Mouse (Mus musculus): ENCODE measurements at regions not wholly inside any gene's neighbourhood (a gene's known extent, or its start where the extent isn't known, plus 50 kb on each side); places are given as distances from the start of the nearest gene placed in this dataset.
A peak's percentile ranks its signal among the peaks of the same experiment; 100 is the strongest.

DNA sequence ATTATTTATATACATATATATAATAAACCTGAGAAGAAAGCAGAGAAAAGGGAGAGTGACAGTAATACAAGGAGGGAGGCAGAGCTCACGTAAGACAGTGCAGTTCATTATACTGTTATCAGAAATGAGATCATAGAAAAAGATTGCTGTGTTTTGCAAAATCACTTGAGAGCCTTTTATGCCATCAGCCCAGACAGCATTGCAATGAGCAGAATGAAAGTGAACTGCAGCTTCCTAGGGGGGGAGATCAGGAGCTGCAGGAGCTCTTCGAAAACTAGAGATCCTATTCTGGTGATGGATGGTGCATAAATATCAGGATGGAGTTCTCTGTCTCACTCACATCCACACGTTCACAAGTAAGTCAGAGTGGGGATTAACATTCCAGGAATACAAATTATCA, 401.6 kb upstream of the Tmprss15 start:
- H3K36me3 ChIP-seq (ENCODE audit: control insufficient read depth, insufficient read depth) = no peaks in the 10 kb centered on the region
- ATAC-seq = peak; percentile 59; the same call in 1 of the 2 replicates
- 42% methylated on average over 3 of the region's 3 CpGs for WGBS

DNA sequence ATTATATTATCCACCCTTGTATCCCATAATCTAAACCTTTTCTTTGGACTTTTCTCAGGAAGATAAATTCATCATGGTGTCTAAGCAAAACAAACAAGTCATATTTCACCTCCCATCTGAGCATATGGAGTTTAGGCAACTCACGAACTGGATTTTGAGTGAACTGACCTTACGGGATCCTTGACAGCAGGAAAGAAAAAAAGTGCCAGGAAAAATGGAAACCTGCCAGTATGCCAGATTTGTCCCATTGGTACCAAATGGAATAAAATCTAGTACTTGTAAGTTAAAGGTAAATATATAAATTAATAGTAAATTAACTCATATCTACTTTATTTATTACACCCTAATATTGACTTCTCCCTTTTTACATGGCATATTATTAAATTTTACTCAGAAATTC, 360.0 kb upstream of the Tmprss15 start:
- H3K9ac ChIP-seq (replicated peaks; ENCODE audit: low read depth, low read length) = no peak overlapping the region
- H3K9me3 ChIP-seq (ENCODE audit: control insufficient read depth, low read length) = no peaks in the 10 kb centered on the region
- H3K4me2 ChIP-seq (ENCODE audit: low read length) = no peak overlapping the region
- ATAC-seq = no peak
- no peaks in the 10 kb centered on the region for H3K36me3 ChIP-seq (ENCODE audit: control insufficient read depth, insufficient read depth)
- no peak overlapping the region for H3K4me3 ChIP-seq (replicated peaks; ENCODE audit: low read length)
- no peaks in the 10 kb centered on the region for H3K27me3 ChIP-seq (replicated peaks; ENCODE audit: control insufficient read depth, insufficient read depth, low read length)
- H3K4me1 ChIP-seq (replicated peaks; ENCODE audit: control insufficient read depth, insufficient read depth, low read length) = no peaks in the 10 kb centered on the region
- 67% methylated on average over 2 of the region's 2 CpGs for WGBS
- H3K27ac ChIP-seq (ENCODE audit: low read length) = no peak overlapping the region

More for the DNA sequence above, 401.6 kb upstream of the Tmprss15 start:
- Histone ChIP-seq H3K9me3 (ENCODE audit: control insufficient read depth, low read length) (no peaks in the 10 kb centered on the region), H3K4me3 (replicated peaks; ENCODE audit: low read length) (no peak overlapping the region), H3K4me2 (ENCODE audit: low read length) (no peak overlapping the region), H3K27me3 (replicated peaks; ENCODE audit: control insufficient read depth, insufficient read depth, low read length) (no peaks in the 10 kb centered on the region), H3K9ac (replicated peaks; ENCODE audit: low read depth, low read length) (no peak overlapping the region), H3K4me1 (replicated peaks; ENCODE audit: control insufficient read depth, insufficient read depth, low read length) (no peaks in the 10 kb centered on the region), H3K27ac (ENCODE audit: low read length) (no peak overlapping the region)

DNA sequence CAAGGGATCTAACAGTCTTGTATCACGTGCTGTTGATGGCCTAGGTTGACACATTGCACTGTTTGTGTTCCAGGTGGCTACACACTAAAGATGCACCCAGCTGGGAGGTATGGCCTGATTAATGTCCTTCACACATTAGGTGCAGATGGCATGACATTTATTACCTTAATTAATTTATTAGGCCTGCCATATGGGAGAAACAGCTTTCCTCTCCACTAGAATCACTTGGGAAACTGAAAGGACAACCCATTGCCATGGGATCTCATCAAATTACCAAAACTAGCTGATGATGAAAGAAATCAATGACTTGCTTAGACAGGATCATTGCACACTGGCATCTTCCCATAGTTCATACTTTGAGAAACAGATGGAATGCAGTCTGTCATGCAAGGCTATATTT, 358.8 kb upstream of the Tmprss15 start:
- 26% methylated on average over 1 of the region's 1 CpGs for WGBS

DNA sequence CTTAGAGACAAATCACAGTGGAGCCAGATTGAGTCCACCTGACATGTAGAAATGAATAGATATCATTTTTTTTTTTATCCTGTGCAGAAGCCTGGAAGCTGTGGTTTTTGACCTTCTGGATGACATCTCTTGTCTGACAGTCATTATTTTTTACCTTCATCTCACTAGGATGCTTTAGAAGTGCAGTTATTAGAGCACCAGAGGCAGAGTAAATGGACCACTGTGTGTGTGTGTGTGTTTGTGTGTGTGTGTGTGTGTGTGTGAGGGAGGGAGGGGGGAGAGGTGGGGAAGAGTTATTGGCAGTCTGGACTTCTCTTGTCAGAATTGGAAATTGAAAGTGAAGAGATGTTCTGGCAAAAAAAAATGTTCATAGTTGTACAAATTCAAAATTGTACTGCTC, 316.5 kb upstream of the Tmprss15 start:
- H3K4me2 ChIP-seq (ENCODE audit: low read length) = no peak overlapping the region
- no peaks in the 10 kb centered on the region for H3K9me3 ChIP-seq (ENCODE audit: control insufficient read depth, low read length)
- no peaks in the 10 kb centered on the region for H3K36me3 ChIP-seq (ENCODE audit: control insufficient read depth, insufficient read depth)
- H3K27me3 ChIP-seq (replicated peaks; ENCODE audit: control insufficient read depth, insufficient read depth, low read length) = no peaks in the 10 kb centered on the region
- H3K4me3 ChIP-seq (replicated peaks; ENCODE audit: low read length) = no peak overlapping the region
- H3K4me1 ChIP-seq (replicated peaks; ENCODE audit: control insufficient read depth, insufficient read depth, low read length) = peaks cover 4% of the 10 kb centered on the region; the same call in 1 of the 2 replicates
- no peak for ATAC-seq
- no peak overlapping the region for H3K9ac ChIP-seq (replicated peaks; ENCODE audit: low read depth, low read length)
- no peak overlapping the region for H3K27ac ChIP-seq (ENCODE audit: low read length)

More for the DNA sequence above, 358.8 kb upstream of the Tmprss15 start:
- Histone ChIP-seq H3K27ac (ENCODE audit: low read length) (peak overlapping the region; percentile 39; the same call in 1 of the 2 replicates), H3K4me1 (replicated peaks; ENCODE audit: control insufficient read depth, insufficient read depth, low read length) (no peaks in the 10 kb centered on the region), H3K27me3 (replicated peaks; ENCODE audit: control insufficient read depth, insufficient read depth, low read length) (no peaks in the 10 kb centered on the region), H3K9me3 (ENCODE audit: control insufficient read depth, low read length) (no peaks in the 10 kb centered on the region), H3K36me3 (ENCODE audit: control insufficient read depth, insufficient read depth) (no peaks in the 10 kb centered on the region), H3K4me3 (replicated peaks; ENCODE audit: low read length) (no peak overlapping the region), H3K9ac (replicated peaks; ENCODE audit: low read depth, low read length) (no peak overlapping the region), H3K4me2 (ENCODE audit: low read length) (no peak overlapping the region)
- peak; percentile 89 for ATAC-seq

DNA sequence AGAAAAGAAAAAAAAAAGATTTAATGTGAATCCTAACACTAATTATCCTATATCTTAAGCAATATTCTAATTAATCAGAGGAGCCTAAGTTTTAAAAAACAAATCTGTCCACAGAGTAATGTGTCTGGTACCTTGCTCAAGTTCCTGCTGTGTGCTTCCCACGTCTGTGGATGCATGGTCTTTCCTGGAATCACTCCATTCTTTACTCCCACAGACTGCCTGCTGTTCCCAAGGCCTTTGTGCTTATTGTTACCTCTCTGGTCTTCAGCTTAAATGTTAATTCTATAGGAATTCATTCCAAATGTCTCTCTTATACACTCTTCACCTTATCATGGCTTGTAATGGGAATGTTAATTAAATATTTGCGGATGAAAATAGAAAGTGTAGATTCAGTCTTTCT, 315.3 kb upstream of the Tmprss15 start:
- Histone ChIP-seq H3K27me3 (replicated peaks; ENCODE audit: control insufficient read depth, insufficient read depth, low read length) (no peaks in the 10 kb centered on the region), H3K9ac (replicated peaks; ENCODE audit: low read depth, low read length) (no peak overlapping the region), H3K4me3 (replicated peaks; ENCODE audit: low read length) (no peak overlapping the region), H3K27ac (ENCODE audit: low read length) (no peak overlapping the region), H3K36me3 (ENCODE audit: control insufficient read depth, insufficient read depth) (no peaks in the 10 kb centered on the region), H3K4me1 (replicated peaks; ENCODE audit: control insufficient read depth, insufficient read depth, low read length) (peaks cover 4% of the 10 kb centered on the region; the same call in 1 of the 2 replicates), H3K4me2 (ENCODE audit: low read length) (no peak overlapping the region), H3K9me3 (ENCODE audit: control insufficient read depth, low read length) (no peaks in the 10 kb centered on the region)
- WGBS = 31% methylated on average over 2 of the region's 2 CpGs
- no peak for ATAC-seq

DNA sequence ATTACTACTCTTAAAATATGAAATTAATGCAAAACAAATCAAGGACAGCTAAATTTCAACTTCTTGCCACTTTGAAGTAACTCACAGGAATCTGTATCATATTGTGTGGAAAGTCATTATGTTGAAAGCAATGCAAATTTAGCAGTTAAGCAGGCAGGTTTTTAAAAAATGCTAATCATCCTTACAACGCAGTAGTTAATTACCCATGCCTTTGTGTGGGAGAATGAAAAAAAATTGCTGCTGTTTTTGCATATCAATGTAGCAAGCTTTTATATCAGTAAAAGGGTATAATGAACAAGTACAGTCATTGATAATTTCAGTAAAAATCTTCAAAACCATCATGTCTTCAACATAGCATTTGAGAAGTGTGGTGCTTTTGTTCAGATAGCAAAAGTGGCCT, 313.2 kb upstream of the Tmprss15 start:
- Histone ChIP-seq H3K9ac (replicated peaks; ENCODE audit: low read depth, low read length) (no peak overlapping the region), H3K27me3 (replicated peaks; ENCODE audit: control insufficient read depth, insufficient read depth, low read length) (no peaks in the 10 kb centered on the region), H3K27ac (ENCODE audit: low read length) (no peak overlapping the region), H3K36me3 (ENCODE audit: control insufficient read depth, insufficient read depth) (no peaks in the 10 kb centered on the region), H3K4me3 (replicated peaks; ENCODE audit: low read length) (no peak overlapping the region), H3K9me3 (ENCODE audit: control insufficient read depth, low read length) (no peaks in the 10 kb centered on the region), H3K4me2 (ENCODE audit: low read length) (no peak overlapping the region), H3K4me1 (replicated peaks; ENCODE audit: control insufficient read depth, insufficient read depth, low read length) (peaks cover 4% of the 10 kb centered on the region; the same call in 1 of the 2 replicates)
- peak; percentile 75 for ATAC-seq
- 3% methylated on average over 1 of the region's 1 CpGs for WGBS

DNA sequence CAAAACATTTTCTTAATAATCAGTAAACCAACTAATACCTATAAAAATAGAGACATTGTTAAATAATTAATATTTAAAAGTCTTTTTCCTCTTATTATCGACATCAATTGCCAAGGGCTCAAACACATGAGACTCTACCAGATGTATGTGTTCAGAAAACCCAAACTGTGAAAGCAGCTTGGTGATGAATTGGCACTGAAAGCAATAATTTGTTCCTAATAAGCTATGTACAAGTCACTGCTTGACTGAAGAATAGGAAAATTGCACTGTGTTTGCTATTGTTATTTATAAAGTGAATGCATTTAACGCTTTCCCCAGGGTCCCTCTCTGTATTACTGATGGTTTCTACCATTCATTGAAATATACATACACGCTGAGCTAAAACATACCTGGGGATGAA, 309.2 kb upstream of the Tmprss15 start:
- H3K4me3 ChIP-seq (replicated peaks; ENCODE audit: low read length) = no peak overlapping the region
- WGBS = 55% methylated on average over 3 of the region's 3 CpGs
- no peaks in the 10 kb centered on the region for H3K27me3 ChIP-seq (replicated peaks; ENCODE audit: control insufficient read depth, insufficient read depth, low read length)
- peak; percentile 47 for ATAC-seq
- no peaks in the 10 kb centered on the region for H3K9me3 ChIP-seq (ENCODE audit: control insufficient read depth, low read length)
- no peak overlapping the region for H3K9ac ChIP-seq (replicated peaks; ENCODE audit: low read depth, low read length)
- H3K4me1 ChIP-seq (replicated peaks; ENCODE audit: control insufficient read depth, insufficient read depth, low read length) = peaks cover 4% of the 10 kb centered on the region; the same call in 1 of the 2 replicates
- H3K36me3 ChIP-seq (ENCODE audit: control insufficient read depth, insufficient read depth) = no peaks in the 10 kb centered on the region
- no peak overlapping the region for H3K4me2 ChIP-seq (ENCODE audit: low read length)
- H3K27ac ChIP-seq (ENCODE audit: low read length) = no peak overlapping the region

DNA sequence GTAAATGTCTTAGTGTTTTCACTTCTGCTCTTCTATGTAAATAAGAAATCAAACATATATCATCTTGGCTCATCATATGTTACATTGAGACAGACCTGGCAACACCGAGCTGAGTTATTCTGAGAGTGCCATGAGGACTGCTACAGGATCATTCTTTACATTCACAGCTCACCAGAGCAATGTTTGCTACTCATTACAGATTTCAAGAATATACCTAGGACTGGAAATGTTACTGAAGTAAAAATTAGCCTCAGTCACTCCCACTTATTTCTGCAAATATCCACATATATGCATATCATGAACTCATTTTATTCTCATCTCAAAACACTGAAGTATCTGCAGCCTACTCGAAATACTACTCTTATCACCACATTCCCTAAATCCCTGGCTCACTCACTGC, 307.6 kb upstream of the Tmprss15 start:
- ATAC-seq = no peak
- Histone ChIP-seq H3K36me3 (ENCODE audit: control insufficient read depth, insufficient read depth) (no peaks in the 10 kb centered on the region), H3K4me2 (ENCODE audit: low read length) (no peak overlapping the region), H3K27me3 (replicated peaks; ENCODE audit: control insufficient read depth, insufficient read depth, low read length) (no peaks in the 10 kb centered on the region), H3K9ac (replicated peaks; ENCODE audit: low read depth, low read length) (no peak overlapping the region), H3K9me3 (ENCODE audit: control insufficient read depth, low read length) (no peaks in the 10 kb centered on the region), H3K4me3 (replicated peaks; ENCODE audit: low read length) (no peak overlapping the region), H3K4me1 (replicated peaks; ENCODE audit: control insufficient read depth, insufficient read depth, low read length) (peaks cover under 1% of the 10 kb centered on the region; the same call in 1 of the 2 replicates), H3K27ac (ENCODE audit: low read length) (no peak overlapping the region)
- 78% methylated on average over 2 of the region's 2 CpGs for WGBS

DNA sequence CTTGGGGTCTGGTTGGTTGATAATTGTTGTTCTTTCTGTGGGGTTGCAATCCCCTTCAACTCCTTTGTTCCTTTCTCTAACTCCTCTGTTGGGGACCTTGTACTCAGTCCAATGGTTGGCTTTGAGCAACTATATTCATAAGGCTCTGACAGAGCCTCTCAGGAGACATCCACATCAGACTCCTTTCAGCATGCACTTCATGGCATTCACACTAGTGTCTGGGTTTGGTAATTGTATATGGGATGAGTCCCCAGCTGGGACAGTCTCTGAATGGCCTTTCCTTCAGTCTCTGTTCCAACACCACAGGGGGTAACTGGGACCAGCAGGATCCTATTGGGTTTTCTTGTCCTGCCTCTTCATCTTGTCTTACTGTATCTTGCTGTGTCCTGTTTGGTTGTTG, 303.5 kb upstream of the Tmprss15 start:
- H3K4me1 ChIP-seq (replicated peaks; ENCODE audit: control insufficient read depth, insufficient read depth, low read length) = no peaks in the 10 kb centered on the region
- no peak overlapping the region for H3K9ac ChIP-seq (replicated peaks; ENCODE audit: low read depth, low read length)
- H3K27ac ChIP-seq (ENCODE audit: low read length) = no peak overlapping the region
- H3K4me2 ChIP-seq (ENCODE audit: low read length) = no peak overlapping the region
- H3K9me3 ChIP-seq (ENCODE audit: control insufficient read depth, low read length) = no peaks in the 10 kb centered on the region
- no peaks in the 10 kb centered on the region for H3K27me3 ChIP-seq (replicated peaks; ENCODE audit: control insufficient read depth, insufficient read depth, low read length)
- no peak for ATAC-seq
- H3K4me3 ChIP-seq (replicated peaks; ENCODE audit: low read length) = no peak overlapping the region
- no peaks in the 10 kb centered on the region for H3K36me3 ChIP-seq (ENCODE audit: control insufficient read depth, insufficient read depth)

DNA sequence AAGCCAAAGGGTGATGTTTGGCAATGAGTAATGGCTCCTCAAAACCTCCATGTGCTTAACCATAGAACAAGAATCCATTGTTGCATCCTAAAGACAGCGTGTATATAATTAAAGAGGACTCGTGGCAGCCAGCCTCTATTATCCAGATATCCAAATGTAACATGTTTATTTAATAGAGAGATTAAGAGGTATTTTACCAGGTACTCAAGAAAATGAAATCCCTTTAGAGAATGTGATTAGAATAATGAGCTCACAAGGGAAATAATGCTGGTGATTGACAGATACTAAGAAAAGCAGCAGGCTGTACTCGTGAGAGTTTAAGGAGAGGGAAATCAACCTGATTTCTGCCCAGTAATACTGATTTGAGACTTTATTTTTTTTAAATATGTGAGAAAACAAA, 295.5 kb upstream of the Tmprss15 start:
- no peak for ATAC-seq
- Histone ChIP-seq H3K4me2 (ENCODE audit: low read length) (no peak overlapping the region), H3K4me1 (replicated peaks; ENCODE audit: control insufficient read depth, insufficient read depth, low read length) (no peaks in the 10 kb centered on the region), H3K27ac (ENCODE audit: low read length) (no peak overlapping the region), H3K36me3 (ENCODE audit: control insufficient read depth, insufficient read depth) (no peaks in the 10 kb centered on the region), H3K27me3 (replicated peaks; ENCODE audit: control insufficient read depth, insufficient read depth, low read length) (no peaks in the 10 kb centered on the region), H3K9me3 (ENCODE audit: control insufficient read depth, low read length) (no peaks in the 10 kb centered on the region), H3K4me3 (replicated peaks; ENCODE audit: low read length) (no peak overlapping the region), H3K9ac (replicated peaks; ENCODE audit: low read depth, low read length) (no peak overlapping the region)
- 8% methylated on average over 3 of the region's 3 CpGs for WGBS
